Mouse (Mus musculus): ENCODE measurements around the gene Prtn3.

Gene Prtn3

GRCm38 (mm10) chr10:79912412-79912811, 38.1 kb downstream of the Prtn3 start:
- no peak for DNase-seq

GRCm38 (mm10) chr10:79914131-79914947, 40.1 kb downstream of the Prtn3 start:
- no peak for DNase-seq

GRCm38 (mm10) chr10:79914948-79915596, 40.8 kb downstream of the Prtn3 start:
- no peak for DNase-seq

- DNase-seq = peak in 1 of 2 experiments; percentile 40
These were observed 41.8 kb downstream of the Prtn3 start for GRCm38 (mm10) chr10:79916081-79916480.

- peak; percentile 90 to 93 for DNase-seq
These were observed 42.7 kb downstream of the Prtn3 start, which contains the start of gene Kiss1r for GRCm38 (mm10) chr10:79916808-79917531. TSS of gene Kiss1r (plus strand) at chr10:79916971.

GRCm38 (mm10) chr10:79917532-79918100, 43.3 kb downstream of the Prtn3 start:
- DNase-seq = no peak

GRCm38 (mm10) chr10:79918231-79919078, 44.2 kb downstream of the Prtn3 start:
- DNase-seq = peak; percentile 54 to 56

GRCm38 (mm10) chr10:79919251-79919849, 45.1 kb downstream of the Prtn3 start:
- DNase-seq = no peak

GRCm38 (mm10) chr10:79920056-79920890, 46.0 kb downstream of the Prtn3 start:
- DNase-seq = no peak

GRCm38 (mm10) chr10:79920958-79921535, 46.8 kb downstream of the Prtn3 start, which contains the start of gene R3hdm4:
TSS of gene R3hdm4 (minus strand) at chr10:79921208.
- peak in 1 of 2 experiments; percentile 50 for DNase-seq

- peak in 1 of 2 experiments; percentile 56 for DNase-seq
These were observed 47.3 kb downstream of the Prtn3 start for GRCm38 (mm10) chr10:79921572-79921971.

GRCm38 (mm10) chr10:79924998-79925784, 50.9 kb downstream of the Prtn3 start:
- peak; percentile 88 to 99 for DNase-seq

- no peak for DNase-seq
These were observed 51.7 kb downstream of the Prtn3 start for GRCm38 (mm10) chr10:79925785-79926490.

- peak; percentile 90 to 93 for DNase-seq
These were observed 52.4 kb downstream of the Prtn3 start, which contains the start of gene Arid3a for GRCm38 (mm10) chr10:79926491-79927323. TSS of gene Arid3a (plus strand) at chr10:79927043.

- DNase-seq = peak; percentile 52 to 63
These were observed 53.2 kb downstream of the Prtn3 start for GRCm38 (mm10) chr10:79927324-79928029.

- DNase-seq = peak in 1 of 2 experiments; percentile 40
These were observed 53.9 kb downstream of the Prtn3 start for GRCm38 (mm10) chr10:79928030-79928694.
